Mouse (Mus musculus) hindbrain, embryonic 12.5 days (tissue): ENCODE data around the gene Ctnna3. TPM values are rescaled to one million over a fixed set of nuclear protein-coding genes. Genes with fewer than 3 reads are reported as not detected.
"Not testable (repeated sequence)": the region's sequence is repeated elsewhere in the genome, so short reads cannot be mapped to it uniquely, and the experiment has no call there.

ENCODE experiments used
- ATAC-seq: fragments of 200-750 bp; cut with Nextera tagmentation; 2 replicates; pipeline ENCODE4 v1.8.0; 2017; ENCODE audit warnings: moderate TSS enrichment; ENCODE audit not compliant: low FRiP score
- H3K27ac ChIP-seq: fragments of 300-500 bp; sonication (generic); 2 replicates; pipeline ENCODE4 v1.5.1; 2016; ENCODE audit warnings: mild to moderate bottlenecking
- H3K27me3 ChIP-seq: fragments of 300-500 bp; sonication (generic); 2 replicates; pipeline ENCODE4 v1.6.1; 2016; ENCODE audit warnings: mild to moderate bottlenecking
- H3K36me3 ChIP-seq: fragments of 300-500 bp; sonication (generic); 2 replicates; pipeline ENCODE4 v1.6.1; 2016; ENCODE audit warnings: mild to moderate bottlenecking
- H3K4me1 ChIP-seq: fragments of 300-500 bp; sonication (generic); 2 replicates; pipeline ENCODE4 v1.6.1; 2016
- H3K4me2 ChIP-seq: fragments of 300-500 bp; sonication (generic); replicated peaks from 2 replicates; pipeline ENCODE4 v1.6.1; 2016; ENCODE audit warnings: mild to moderate bottlenecking
- H3K4me3 ChIP-seq: fragments of 300-500 bp; sonication (generic); 2 replicates; pipeline ENCODE4 v1.5.1; 2016; ENCODE audit warnings: mild to moderate bottlenecking
- H3K9ac ChIP-seq: fragments of 300-500 bp; sonication (generic); 2 replicates; pipeline ENCODE4 v1.6.1; 2016; ENCODE audit warnings: mild to moderate bottlenecking, moderate library complexity
- H3K9me3 ChIP-seq: fragments of 300-500 bp; sonication (generic); replicated peaks from 2 replicates; pipeline ENCODE4 v1.6.1; 2016; ENCODE audit warnings: mild to moderate bottlenecking
- WGBS: fragments of 180-500 bp; shearing (Covaris S2); methylation state at CpG from one replicate; pipeline ENCODE4 v1.1.7; 2016; 5-methylcytosine and 5-hydroxymethylcytosine counted together
- polyA plus RNA-seq: library from polyadenylated mRNA; unstranded; fragments of >200 nt; fragmentation: Nextera tagmentation; extraction: Ambion mirVana; gene quantifications from 2 replicates; pipeline ENCODE4 v1.2.1, GENCODE M21; 2016

Ctnna3 gene
- polyA plus RNA-seq, 1 experiment from 2014 or later = 0.22 TPM

GRCm38 (mm10) chr10:63428243-63429022, 1.5 kb upstream of the Ctnna3 start:
- H3K4me2 ChIP-seq = peak overlapping the region; percentile 65
- H3K27ac ChIP-seq = no peak overlapping the region
- 24% methylated on average over 19 of the region's 19 CpGs for WGBS
- peak overlapping the region; percentile 37 for H3K9ac ChIP-seq
- no peaks in the 10 kb centered on the region for H3K27me3 ChIP-seq
- ATAC-seq = no peak
- H3K36me3 ChIP-seq = no peaks in the 10 kb centered on the region
- no peaks in the 10 kb centered on the region for H3K9me3 ChIP-seq
- H3K4me1 ChIP-seq = no peaks in the 10 kb centered on the region
- peak overlapping the region; percentile 72 for H3K4me3 ChIP-seq

DNA sequence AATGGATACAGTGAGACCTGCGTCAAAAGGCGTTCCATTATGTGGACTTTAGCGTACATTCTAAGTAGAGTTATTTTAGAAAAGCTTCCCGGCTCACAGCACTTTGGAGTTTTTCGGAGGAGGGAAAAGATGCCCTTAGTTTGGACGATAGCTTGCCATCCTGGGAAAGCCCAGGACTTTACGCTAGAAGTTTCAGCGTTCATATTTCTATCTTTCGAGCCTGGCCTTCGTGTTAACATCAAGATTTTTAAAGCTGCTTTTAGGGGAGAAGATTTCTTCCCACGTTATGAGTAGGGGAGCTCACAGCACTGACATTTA, 916 bp upstream of the Ctnna3 start:
- ATAC-seq = no peak

GRCm38 (mm10) chr10:63429380-63429779, 518 bp upstream of the Ctnna3 start:
- H3K4me1 ChIP-seq = no peaks in the 10 kb centered on the region
- peak overlapping the region; percentile 65 for H3K4me2 ChIP-seq
- WGBS = 0% methylated on average over 34 of the region's 34 CpGs
- H3K27ac ChIP-seq = peak overlapping the region; percentile 72
- no peaks in the 10 kb centered on the region for H3K9me3 ChIP-seq
- no peaks in the 10 kb centered on the region for H3K27me3 ChIP-seq
- peak overlapping the region; percentile 62 for H3K9ac ChIP-seq
- no peaks in the 10 kb centered on the region for H3K36me3 ChIP-seq
- H3K4me3 ChIP-seq = peak overlapping the region; percentile 72
- ATAC-seq = peak; percentile 93

More for the DNA sequence above, 916 bp upstream of the Ctnna3 start:
- Histone ChIP-seq H3K4me1 (no peaks in the 10 kb centered on the region), H3K36me3 (no peaks in the 10 kb centered on the region), H3K4me3 (peak overlapping the region; percentile 72), H3K4me2 (peak overlapping the region; percentile 65), H3K9ac (peak overlapping the region; percentile 37), H3K27ac (no peak overlapping the region), H3K9me3 (no peaks in the 10 kb centered on the region), H3K27me3 (no peaks in the 10 kb centered on the region)
- WGBS = 2% methylated on average over 11 of the region's 11 CpGs

DNA sequence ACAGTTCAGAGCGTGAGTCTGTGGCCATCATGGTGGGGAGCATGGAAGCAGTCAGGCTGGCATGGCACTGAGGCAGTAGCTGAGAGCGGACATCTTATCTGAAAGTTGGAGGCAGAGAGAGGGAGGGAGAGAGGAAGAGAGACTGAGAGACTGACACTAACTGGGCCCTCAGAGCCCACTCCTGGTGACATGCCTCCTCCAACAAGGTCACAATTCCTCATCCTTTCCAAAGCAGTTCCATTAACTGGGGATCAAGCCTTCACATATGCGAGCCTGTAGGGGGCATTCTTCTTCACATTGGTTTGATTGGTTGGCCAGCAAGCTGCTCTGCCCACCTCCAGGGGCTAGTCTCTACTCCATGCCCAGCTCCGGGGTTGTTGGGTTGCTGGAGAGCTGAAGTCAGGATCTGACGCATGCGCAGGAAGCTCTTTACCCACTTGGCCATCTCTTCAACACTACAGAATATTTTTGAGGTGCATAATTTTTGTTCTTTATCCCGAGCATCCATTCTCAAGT, 1.4 kb downstream of the Ctnna3 start:
- H3K9ac ChIP-seq = no peak overlapping the region
- WGBS = 93% methylated on average over 7 of the region's 7 CpGs
- H3K27me3 ChIP-seq = no peaks in the 10 kb centered on the region
- ATAC-seq = no peak
- H3K4me3 ChIP-seq = no peak overlapping the region
- no peaks in the 10 kb centered on the region for H3K9me3 ChIP-seq
- H3K27ac ChIP-seq = no peak overlapping the region
- H3K36me3 ChIP-seq = no peaks in the 10 kb centered on the region
- no peak overlapping the region for H3K4me2 ChIP-seq
- H3K4me1 ChIP-seq = no peaks in the 10 kb centered on the region

GRCm38 (mm10) chr10:63432099-63432498, 2.2 kb downstream of the Ctnna3 start:
- Histone ChIP-seq H3K4me1 (no peaks in the 10 kb centered on the region), H3K9ac (no peak overlapping the region), H3K27ac (no peak overlapping the region), H3K27me3 (no peaks in the 10 kb centered on the region), H3K36me3 (no peaks in the 10 kb centered on the region), H3K9me3 (no peaks in the 10 kb centered on the region), H3K4me2 (no peak overlapping the region), H3K4me3 (no peak overlapping the region)
- no peak for ATAC-seq
- 90% methylated on average over 8 of the region's 8 CpGs for WGBS

DNA sequence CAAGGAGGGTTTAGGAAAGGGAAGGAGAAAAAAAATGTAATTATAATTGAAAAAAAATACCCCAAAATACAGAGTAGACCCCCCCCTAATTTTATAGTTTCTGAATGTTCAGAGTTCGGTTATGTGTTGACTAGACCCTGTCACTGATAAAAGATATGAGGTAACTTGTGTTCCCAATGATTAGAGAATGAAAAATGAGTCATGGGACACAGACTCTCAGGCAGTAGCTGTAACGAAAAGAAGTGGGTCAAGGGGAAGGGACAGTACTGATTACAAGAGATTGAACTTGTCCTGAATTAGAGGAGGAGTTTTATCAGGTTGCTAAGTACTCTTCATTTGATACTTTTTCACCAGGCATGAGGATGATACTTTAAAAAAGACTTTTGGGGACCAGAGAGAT, 3.0 kb downstream of the Ctnna3 start:
- Histone ChIP-seq H3K27ac (no peak overlapping the region), H3K9me3 (no peaks in the 10 kb centered on the region), H3K27me3 (no peaks in the 10 kb centered on the region), H3K4me3 (no peak overlapping the region), H3K36me3 (no peaks in the 10 kb centered on the region), H3K9ac (no peak overlapping the region), H3K4me1 (no peaks in the 10 kb centered on the region), H3K4me2 (no peak overlapping the region)
- ATAC-seq = no peak
- 90% methylated on average over 2 of the region's 2 CpGs for WGBS

DNA sequence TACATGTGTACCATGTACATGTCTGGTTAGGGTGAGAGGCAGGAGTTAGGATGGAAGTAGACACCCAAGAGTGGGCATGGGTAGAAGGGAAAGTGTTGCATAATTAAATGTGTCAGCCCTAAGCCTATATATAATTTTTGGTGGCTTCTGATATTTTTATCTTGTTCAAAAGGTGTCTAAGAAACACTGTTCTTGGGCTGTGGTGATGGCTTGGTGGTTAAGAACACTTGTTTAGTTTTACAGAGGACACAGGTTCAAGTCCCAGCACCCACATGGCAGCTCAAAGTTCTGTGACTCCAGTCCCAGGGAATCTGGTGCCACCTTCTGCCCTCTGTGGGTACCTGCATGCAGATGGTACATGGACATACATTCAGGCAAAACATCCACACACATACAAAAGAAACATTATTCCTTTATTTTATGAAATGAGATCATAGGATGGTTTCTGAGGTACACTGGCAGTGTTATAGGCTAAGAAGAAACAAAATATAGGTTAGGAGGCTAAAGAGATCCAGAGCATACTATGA, 8.9 kb downstream of the Ctnna3 start:
- H3K4me2 ChIP-seq = no peak overlapping the region
- H3K27ac ChIP-seq = no peak overlapping the region
- H3K36me3 ChIP-seq = no peaks in the 10 kb centered on the region
- ATAC-seq = no peak
- no peaks in the 10 kb centered on the region for H3K9me3 ChIP-seq
- no peak overlapping the region for H3K9ac ChIP-seq
- no peak overlapping the region for H3K4me3 ChIP-seq
- H3K4me1 ChIP-seq = no peaks in the 10 kb centered on the region
- H3K27me3 ChIP-seq = no peaks in the 10 kb centered on the region

DNA sequence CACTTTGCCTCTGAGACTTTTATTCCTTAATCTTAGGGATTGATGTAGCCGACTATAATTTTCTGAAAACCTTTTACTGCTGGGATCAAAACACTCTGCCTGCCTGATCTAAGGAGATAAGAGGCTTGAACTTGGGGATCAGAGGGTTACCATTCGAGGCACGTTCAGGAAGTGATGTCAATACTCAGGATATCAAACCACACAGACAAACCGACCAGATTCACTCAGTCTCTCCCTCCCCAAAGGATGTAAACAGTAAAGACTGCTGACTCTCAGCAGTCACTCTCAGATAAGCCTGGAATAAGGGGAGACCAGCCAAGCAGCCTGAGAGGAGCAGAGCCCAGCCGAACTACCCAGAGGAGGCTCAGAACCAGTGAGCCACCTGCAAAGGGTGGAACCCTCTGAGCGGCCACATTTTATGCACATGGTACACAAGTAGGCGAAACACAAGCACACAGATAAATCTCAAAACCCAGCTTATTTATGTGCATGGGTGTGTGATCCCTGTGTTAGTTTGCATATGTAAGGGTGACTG, 9.9 kb downstream of the Ctnna3 start:
- Histone ChIP-seq H3K9ac (no peak overlapping the region), H3K4me1 (no peaks in the 10 kb centered on the region), H3K9me3 (no peaks in the 10 kb centered on the region), H3K36me3 (no peaks in the 10 kb centered on the region), H3K27ac (no peak overlapping the region), H3K4me2 (no peak overlapping the region), H3K27me3 (no peaks in the 10 kb centered on the region), H3K4me3 (no peak overlapping the region)
- no peak for ATAC-seq
- 76% methylated on average over 7 of the region's 7 CpGs for WGBS

GRCm38 (mm10) chr10:63444602-63445387, 14.9 kb downstream of the Ctnna3 start:
- H3K4me2 ChIP-seq, H3K9ac ChIP-seq, H3K36me3 ChIP-seq, ATAC-seq, H3K4me1 ChIP-seq, H3K9me3 ChIP-seq, H3K27ac ChIP-seq, H3K27me3 ChIP-seq, H3K4me3 ChIP-seq: not testable (repeated sequence)
- WGBS = 91% methylated on average over 13 of the region's 13 CpGs

GRCm38 (mm10) chr10:63453926-63454325, 24.0 kb downstream of the Ctnna3 start:
- H3K4me2 ChIP-seq = no peak overlapping the region
- no peak overlapping the region for H3K4me3 ChIP-seq
- H3K9me3 ChIP-seq = no peaks in the 10 kb centered on the region
- no peak for ATAC-seq
- H3K27me3 ChIP-seq = no peaks in the 10 kb centered on the region
- no peak overlapping the region for H3K9ac ChIP-seq
- 93% methylated on average over 4 of the region's 4 CpGs for WGBS
- H3K36me3 ChIP-seq = no peaks in the 10 kb centered on the region
- no peak overlapping the region for H3K27ac ChIP-seq
- no peaks in the 10 kb centered on the region for H3K4me1 ChIP-seq

DNA sequence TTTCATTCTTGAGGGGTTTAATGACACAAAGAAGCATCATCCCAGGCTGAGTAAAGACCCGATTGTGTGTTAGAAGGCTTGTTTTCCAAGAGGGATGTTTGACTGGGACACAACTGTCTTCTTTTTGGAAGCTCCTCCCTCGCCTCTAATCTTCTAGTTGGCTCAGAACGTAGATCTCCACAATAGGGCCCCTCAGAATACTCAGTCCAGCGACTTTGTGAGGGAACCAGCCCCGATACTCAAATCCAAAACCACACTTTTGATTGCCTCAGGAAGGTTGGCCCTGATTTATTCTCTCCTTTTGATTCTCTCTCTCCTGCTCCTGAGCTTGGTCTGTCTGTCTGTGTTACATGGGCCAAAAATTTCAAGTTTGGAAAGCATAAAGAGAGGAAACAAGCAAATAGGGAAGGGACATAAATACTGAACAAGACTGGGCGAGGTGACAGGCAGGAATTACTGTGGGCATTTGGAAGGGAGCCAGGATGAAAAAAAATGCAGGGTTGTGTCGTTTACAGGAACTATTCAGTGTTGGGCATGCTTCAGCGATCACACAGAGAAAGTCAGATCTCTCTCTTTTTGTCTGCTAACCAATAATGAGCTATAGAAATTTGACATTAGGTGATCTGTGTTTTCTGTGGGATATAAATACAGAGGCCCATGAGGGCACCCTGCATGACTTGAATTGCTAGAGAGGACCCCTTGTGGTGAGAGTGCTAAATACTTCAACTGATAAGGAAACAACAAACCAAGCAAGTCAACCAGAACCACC, 25.4 kb downstream of the Ctnna3 start:
- H3K9me3 ChIP-seq = no peaks in the 10 kb centered on the region
- peak overlapping the region; percentile 35; the same call in 1 of the 2 replicates for H3K27ac ChIP-seq
- no peak overlapping the region for H3K9ac ChIP-seq
- H3K4me3 ChIP-seq = no peak overlapping the region
- ATAC-seq = peak; percentile 61; the same call in 1 of the 2 replicates
- H3K4me1 ChIP-seq = no peaks in the 10 kb centered on the region
- H3K27me3 ChIP-seq = no peaks in the 10 kb centered on the region
- no peak overlapping the region for H3K4me2 ChIP-seq
- H3K36me3 ChIP-seq = no peaks in the 10 kb centered on the region
- 48% methylated on average over 8 of the region's 8 CpGs for WGBS
